Mouse (Mus musculus) lung, adult 2 months (tissue): ENCODE measurements around the gene Arl3.

Experiments used
- CTCF ChIP-seq: fragments of 200-500 bp; IDR thresholded peaks from 2 replicates; pipeline ENCODE4 v1.5.1; 2011; ENCODE audit warnings: mild to moderate bottlenecking, low read length, control low read depth; ENCODE audit not compliant: insufficient read depth
- POLR2A ChIP-seq: fragments of 200-500 bp; IDR thresholded peaks from 2 replicates; pipeline ENCODE4 v1.6.1; 2011; ENCODE audit warnings: low read depth, mild to moderate bottlenecking, control low read depth, low read length, borderline replicate concordance; ENCODE audit errors: extremely low read depth

GRCm38 (mm10) chr19:46617361-46617760 is 44.4 kb upstream of the Arl3 start:
- TF ChIP-seq CTCF (no peak), POLR2A (no peak)
